ENCODE assay signal across 11 mouse cellular contexts in the genomic region with DNA sequence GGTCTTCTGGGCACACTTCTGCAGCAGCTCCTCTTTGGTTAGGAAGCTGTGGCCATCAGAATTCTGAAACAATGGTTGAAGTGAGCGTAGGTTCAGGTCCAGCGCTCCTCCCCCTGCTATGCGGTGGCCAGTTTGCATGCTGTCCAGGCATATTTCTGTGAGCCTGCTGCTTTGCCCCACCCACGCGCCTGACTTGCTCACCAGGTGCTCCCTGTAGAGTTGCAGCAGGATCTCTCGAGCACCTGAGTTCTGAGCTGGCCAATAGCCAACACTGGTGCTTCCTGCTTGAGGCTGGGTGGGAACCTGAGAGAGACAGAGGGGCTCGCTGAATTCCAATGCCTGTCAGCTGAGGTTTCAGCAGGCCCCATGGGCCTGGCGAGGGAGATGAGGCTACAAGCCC. TPM values are rescaled to one million over a fixed set of nuclear protein-coding genes. Genes with fewer than 3 reads are reported as not detected.
DNase-seq lines count a peak whose midpoint lies in the region; ATAC-seq lines count a peak whose summit lies in the region.
"Had no signal": no experiment of that assay in that cellular context is flagged by ENCODE, and none has a peak within 500 bp of the region (broad histone marks: within the 10 kb centered on the region; RNA-seq: fewer than 3 reads in every experiment).

No protein-coding gene starts in this region.

- H3K4me3 ChIP-seq in heart, embryonic 10.5 days = no peak overlapping the region
- H3K4me3 ChIP-seq in midbrain, embryonic 14.5 days (replicated peaks; ENCODE audit: low read depth, low read length) = no peak overlapping the region
- no peak overlapping the region for H3K4me3 ChIP-seq in midbrain, embryonic 11.5 days (ENCODE audit: low read depth, low read length)
- H3K4me3 ChIP-seq in embryonic facial prominence, embryonic 14.5 days (ENCODE audit: low read depth, low read length) = no peak overlapping the region
- no peak overlapping the region for H3K4me3 ChIP-seq in forebrain, embryonic 14.5 days (ENCODE audit: low read depth, low read length)

- DNase-seq in heart, embryonic 10.5 days (ENCODE audit: low spot score) = no peak
- DNase-seq in heart, adult 9 months (ENCODE audit: low spot score in 2 of 2) = no peak
- DNase-seq in midbrain, embryonic 14.5 days = no peak
- DNase-seq in midbrain, embryonic 11.5 days (ENCODE audit: low spot score, missing footprints) = no peak
- peak; percentile 56 for DNase-seq in embryonic facial prominence, embryonic 14.5 days (ENCODE audit: low spot score)
- DNase-seq in lung, postnatal 36 days = peak; percentile 73
- DNase-seq in gastrocnemius, adult 8-10 months (ENCODE audit: low spot score in 2 of 2) = no peak
- DNase-seq in forebrain, embryonic 14.5 days (ENCODE audit: low spot score) = no peak
- DNase-seq: adrenal gland, postnatal 14 days had no signal

- H3K4me1 ChIP-seq in heart, embryonic 10.5 days = peaks cover 27% of the 10 kb centered on the region
- peaks cover 18% of the 10 kb centered on the region for H3K4me1 ChIP-seq in midbrain, embryonic 14.5 days (ENCODE audit: control insufficient read depth, insufficient read depth, low read length)
- H3K4me1 ChIP-seq in midbrain, embryonic 11.5 days (ENCODE audit: control insufficient read depth, insufficient read depth, low read length) = peaks cover 20% of the 10 kb centered on the region
- peaks cover 12% of the 10 kb centered on the region for H3K4me1 ChIP-seq in embryonic facial prominence, embryonic 14.5 days (ENCODE audit: control insufficient read depth, insufficient read depth, low read length)
- peaks cover 6% of the 10 kb centered on the region for H3K4me1 ChIP-seq in forebrain, embryonic 14.5 days (ENCODE audit: control insufficient read depth, insufficient read depth, low read length)

- H3K9ac ChIP-seq in midbrain, embryonic 14.5 days (replicated peaks; ENCODE audit: low read length) = 0 out of 2 replicates have a peak overlapping the region, but pooled peaks have one; percentile 10
- no peak overlapping the region; the same call in 1 of the 2 replicates for H3K9ac ChIP-seq in midbrain, embryonic 11.5 days (ENCODE audit: low read length)
- peak overlapping the region; percentile 19; the same call in 1 of the 2 replicates for H3K9ac ChIP-seq in embryonic facial prominence, embryonic 14.5 days (ENCODE audit: low read depth, low read length)
- no peak overlapping the region for H3K9ac ChIP-seq in forebrain, embryonic 14.5 days (ENCODE audit: low read length)

- H3K36me3 ChIP-seq in heart, embryonic 10.5 days = peaks cover 54% of the 10 kb centered on the region
- peaks cover 51% of the 10 kb centered on the region for H3K36me3 ChIP-seq in midbrain, embryonic 14.5 days (ENCODE audit: control insufficient read depth, insufficient read depth, low read length)
- H3K36me3 ChIP-seq in midbrain, embryonic 11.5 days (ENCODE audit: control insufficient read depth, insufficient read depth, low read length) = no peaks in the 10 kb centered on the region; the same call in none of the 2 replicates
- peaks cover 52% of the 10 kb centered on the region for H3K36me3 ChIP-seq in embryonic facial prominence, embryonic 14.5 days (ENCODE audit: control insufficient read depth, insufficient read depth, low read length)
- peaks cover 52% of the 10 kb centered on the region for H3K36me3 ChIP-seq in forebrain, embryonic 14.5 days (ENCODE audit: control insufficient read depth, insufficient read depth, low read length)

- H3K27ac ChIP-seq in heart, embryonic 10.5 days = peak overlapping the region; percentile 97; the same call in 1 of the 2 replicates
- no peak overlapping the region for H3K27ac ChIP-seq in midbrain, embryonic 14.5 days (replicated peaks; ENCODE audit: low read depth, low read length)
- H3K27ac ChIP-seq in midbrain, embryonic 11.5 days (ENCODE audit: low read depth, low read length) = no peak overlapping the region
- H3K27ac ChIP-seq in embryonic facial prominence, embryonic 14.5 days (replicated peaks; ENCODE audit: low read depth, low read length) = no peak overlapping the region
- no peak overlapping the region for H3K27ac ChIP-seq in forebrain, embryonic 14.5 days (ENCODE audit: low read depth, low read length)

- H3K27me3 ChIP-seq in heart, embryonic 10.5 days (ENCODE audit: insufficient read depth, poor library complexity, severe bottlenecking) = no peaks in the 10 kb centered on the region
- no peaks in the 10 kb centered on the region for H3K27me3 ChIP-seq in midbrain, embryonic 14.5 days (ENCODE audit: control insufficient read depth, insufficient read depth, low read length)
- H3K27me3 ChIP-seq in midbrain, embryonic 11.5 days (ENCODE audit: control insufficient read depth, insufficient read depth, low read length) = no peaks in the 10 kb centered on the region
- H3K27me3 ChIP-seq in embryonic facial prominence, embryonic 14.5 days (replicated peaks; ENCODE audit: control insufficient read depth, insufficient read depth, low read length) = no peaks in the 10 kb centered on the region
- H3K27me3 ChIP-seq in forebrain, embryonic 14.5 days (replicated peaks; ENCODE audit: control insufficient read depth, insufficient read depth, low read length) = no peaks in the 10 kb centered on the region
- H3K27me3 ChIP-seq: heart, embryonic 12.5 days had no signal

- no peak for ATAC-seq in midbrain, embryonic 14.5 days (ENCODE audit: low FRiP score, low TSS enrichment)
- ATAC-seq in midbrain, embryonic 11.5 days (ENCODE audit: low FRiP score) = no peak
- ATAC-seq in embryonic facial prominence, embryonic 14.5 days (ENCODE audit: low read depth) = no peak
- no peak for ATAC-seq in forebrain, embryonic 14.5 days

- H3K4me2 ChIP-seq in midbrain, embryonic 14.5 days (ENCODE audit: low read length) = peak overlapping the region; percentile 78; the same call in 1 of the 2 replicates
- no peak overlapping the region for H3K4me2 ChIP-seq in midbrain, embryonic 11.5 days
- no peak overlapping the region for H3K4me2 ChIP-seq in embryonic facial prominence, embryonic 14.5 days (ENCODE audit: low read depth, low read length)
- H3K4me2 ChIP-seq in forebrain, embryonic 14.5 days (ENCODE audit: low read length) = no peak overlapping the region

- 90% methylated on average over 8 of the region's 8 CpGs for WGBS in heart, embryonic 10.5 days
- WGBS in midbrain, embryonic 14.5 days = 92% methylated on average over 8 of the region's 8 CpGs
- 89% methylated on average over 8 of the region's 8 CpGs for WGBS in midbrain, embryonic 11.5 days
- 83% methylated on average over 8 of the region's 8 CpGs for WGBS in embryonic facial prominence, embryonic 14.5 days
- WGBS in forebrain, embryonic 14.5 days = 84% methylated on average over 8 of the region's 8 CpGs

- no peaks in the 10 kb centered on the region for H3K9me3 ChIP-seq in heart, embryonic 10.5 days
- no peaks in the 10 kb centered on the region for H3K9me3 ChIP-seq in midbrain, embryonic 14.5 days (ENCODE audit: control insufficient read depth, low read length)
- no peaks in the 10 kb centered on the region for H3K9me3 ChIP-seq in midbrain, embryonic 11.5 days (ENCODE audit: control insufficient read depth, low read length)
- H3K9me3 ChIP-seq in embryonic facial prominence, embryonic 14.5 days (ENCODE audit: control insufficient read depth, low read length) = no peaks in the 10 kb centered on the region
- no peaks in the 10 kb centered on the region for H3K9me3 ChIP-seq in forebrain, embryonic 14.5 days (replicated peaks; ENCODE audit: control insufficient read depth, low read length)
- H3K9me3 ChIP-seq: heart, embryonic 12.5 days had no signal

RNA-seq across cellular contexts. Expression of gene Mus81, which starts 1.9 kb away (rescaled TPM):
- polyA plus RNA-seq in heart, embryonic 10.5 days (2016; fragmentation: Nextera tagmentation; extraction: Ambion mirVana) = 41.7 and 44.7 TPM in 2 replicates
- polyA plus RNA-seq in midbrain, embryonic 14.5 days (2014; fragmentation: Nextera tagmentation; extraction: Ambion mirVana) = 43.4 and 49.3 TPM in 2 replicates
- 38.4 TPM in 2 replicates for polyA plus RNA-seq in midbrain, embryonic 11.5 days (2014; fragmentation: Nextera tagmentation; extraction: Ambion mirVana)
- polyA plus RNA-seq in embryonic facial prominence, embryonic 14.5 days (2014; fragmentation: Nextera tagmentation; extraction: Ambion mirVana) = 38.0 and 39.6 TPM in 2 replicates
- total RNA-seq in gastrocnemius, adult 8-10 months (2022) = 10 to 100 TPM; 18.5 to 22.8 (median 21.2) TPM
- polyA plus RNA-seq in forebrain, embryonic 14.5 days (2014; fragmentation: Nextera tagmentation; extraction: Ambion mirVana) = 51.8 and 57.1 TPM in 2 replicates

RNA-seq across cellular contexts. Expression of gene Cfl1, which starts 4.0 kb away (rescaled TPM):
- polyA plus RNA-seq in heart, embryonic 10.5 days (2016; fragmentation: Nextera tagmentation; extraction: Ambion mirVana) = 2,322 and 2,829 TPM in 2 replicates
- polyA plus RNA-seq in midbrain, embryonic 14.5 days (2014; fragmentation: Nextera tagmentation; extraction: Ambion mirVana) = 4,021 and 4,124 TPM in 2 replicates
- 3,750 and 3,786 TPM in 2 replicates for polyA plus RNA-seq in midbrain, embryonic 11.5 days (2014; fragmentation: Nextera tagmentation; extraction: Ambion mirVana)
- 2,353 and 2,499 TPM in 2 replicates for polyA plus RNA-seq in embryonic facial prominence, embryonic 14.5 days (2014; fragmentation: Nextera tagmentation; extraction: Ambion mirVana)
- total RNA-seq in gastrocnemius, adult 8-10 months (2022) = 10 to 100 TPM; 44.8 to 57.2 (median 51.2) TPM
- polyA plus RNA-seq in forebrain, embryonic 14.5 days (2014; fragmentation: Nextera tagmentation; extraction: Ambion mirVana) = 4,491 and 4,757 TPM in 2 replicates

RNA-seq across cellular contexts. Expression of gene Efemp2, which starts 12.5 kb away (rescaled TPM):
- 62.7 and 92.3 TPM in 2 replicates for polyA plus RNA-seq in heart, embryonic 10.5 days (2016; fragmentation: Nextera tagmentation; extraction: Ambion mirVana)
- polyA plus RNA-seq in midbrain, embryonic 14.5 days (2014; fragmentation: Nextera tagmentation; extraction: Ambion mirVana) = 18.0 and 28.7 TPM in 2 replicates
- polyA plus RNA-seq in midbrain, embryonic 11.5 days (2014; fragmentation: Nextera tagmentation; extraction: Ambion mirVana) = 52.7 and 54.7 TPM in 2 replicates
- polyA plus RNA-seq in embryonic facial prominence, embryonic 14.5 days (2014; fragmentation: Nextera tagmentation; extraction: Ambion mirVana) = 175 and 190 TPM in 2 replicates
- total RNA-seq in gastrocnemius, adult 8-10 months (2022) = 1 to 10 TPM; 3.2 to 6.1 (median 3.8) TPM
- 25.1 and 29.0 TPM in 2 replicates for polyA plus RNA-seq in forebrain, embryonic 14.5 days (2014; fragmentation: Nextera tagmentation; extraction: Ambion mirVana)

RNA-seq across cellular contexts. Expression of gene 1700020D05Rik, which starts 17.3 kb away (rescaled TPM):
- 0.14 and 0.25 TPM in 2 replicates for polyA plus RNA-seq in heart, embryonic 10.5 days (2016; fragmentation: Nextera tagmentation; extraction: Ambion mirVana)
- 0.36 TPM in 2 replicates for polyA plus RNA-seq in midbrain, embryonic 14.5 days (2014; fragmentation: Nextera tagmentation; extraction: Ambion mirVana)
- polyA plus RNA-seq in midbrain, embryonic 11.5 days (2014; fragmentation: Nextera tagmentation; extraction: Ambion mirVana) = not detected in 2 replicates
- not detected in 2 replicates for polyA plus RNA-seq in embryonic facial prominence, embryonic 14.5 days (2014; fragmentation: Nextera tagmentation; extraction: Ambion mirVana)
- total RNA-seq in gastrocnemius, adult 8-10 months (2022) = under 1 TPM in 3 of 4 experiments, not detected in 1; 0.31 to 0.67 (median 0.47) TPM
- 0.28 TPM in 1 of 2 replicates, not detected in the other for polyA plus RNA-seq in forebrain, embryonic 14.5 days (2014; fragmentation: Nextera tagmentation; extraction: Ambion mirVana)
- polyA plus RNA-seq: intestine, embryonic 14.5 days had no signal

RNA-seq across cellular contexts. Expression of gene Ctsw, which starts 18.0 kb away (rescaled TPM):
- polyA plus RNA-seq in heart, embryonic 10.5 days (2016; fragmentation: Nextera tagmentation; extraction: Ambion mirVana) = 0.85 and 1.1 TPM in 2 replicates
- 4.3 and 4.9 TPM in 2 replicates for polyA plus RNA-seq in midbrain, embryonic 14.5 days (2014; fragmentation: Nextera tagmentation; extraction: Ambion mirVana)
- polyA plus RNA-seq in midbrain, embryonic 11.5 days (2014; fragmentation: Nextera tagmentation; extraction: Ambion mirVana) = 2.4 and 3.0 TPM in 2 replicates
- polyA plus RNA-seq in embryonic facial prominence, embryonic 14.5 days (2014; fragmentation: Nextera tagmentation; extraction: Ambion mirVana) = 0.85 and 1.5 TPM in 2 replicates
- total RNA-seq in gastrocnemius, adult 8-10 months (2022) = not detected
- polyA plus RNA-seq in forebrain, embryonic 14.5 days (2014; fragmentation: Nextera tagmentation; extraction: Ambion mirVana) = 3.4 and 5.3 TPM in 2 replicates

Comparison
In these comparisons a context has a peak if more than half of its experiments do, and no peak if none do; other contexts are left out.
1. H3K9ac ChIP-seq: peak in midbrain, embryonic 14.5 days (single experiment) and embryonic facial prominence, embryonic 14.5 days (single experiment); none in midbrain, embryonic 11.5 days (single experiment) and forebrain, embryonic 14.5 days (single experiment).
2. DNase-seq: peak in embryonic facial prominence, embryonic 14.5 days (single experiment) and lung, postnatal 36 days (single experiment); none in heart, embryonic 10.5 days (single experiment), heart, adult 9 months (0 of 2), midbrain, embryonic 14.5 days (single experiment), midbrain, embryonic 11.5 days (single experiment), gastrocnemius, adult 8-10 months (0 of 2) and forebrain, embryonic 14.5 days (single experiment).